Mouse (Mus musculus): ENCODE data around the gene Kif19a.

Gene Kif19a

GRCm38 (mm10) chr11:114764820-114765818 is at the start of gene Kif19a:
TSS of gene Kif19a (plus strand) at chr11:114765388.
- DNase-seq (ENCODE audit: low spot score) = peak; percentile 72

GRCm38 (mm10) chr11:114715531-114715930 is 49.7 kb upstream of the Kif19a start:
- DNase-seq (ENCODE audit: low spot score) = no peak

GRCm38 (mm10) chr11:114720535-114720934 is 44.7 kb upstream of the Kif19a start:
- DNase-seq (ENCODE audit: low spot score) = no peak

- DNase-seq (ENCODE audit: low spot score) = no peak
Measured at GRCm38 (mm10) chr11:114722438-114722837, 42.8 kb upstream of the Kif19a start.

GRCm38 (mm10) chr11:114723030-114723429 is 42.2 kb upstream of the Kif19a start:
- no peak for DNase-seq (ENCODE audit: low spot score)

GRCm38 (mm10) chr11:114724787-114725590 is 40.2 kb upstream of the Kif19a start:
- DNase-seq (ENCODE audit: low spot score) = peak; percentile 62

- peak; percentile 77 for DNase-seq (ENCODE audit: low spot score)
Measured at GRCm38 (mm10) chr11:114726965-114727825, 38.0 kb upstream of the Kif19a start, which contains the start of gene Dnaic2. TSS of gene Dnaic2 (plus strand) at chr11:114727408.

- no peak for DNase-seq (ENCODE audit: low spot score)
Measured at GRCm38 (mm10) chr11:114727826-114728186, 37.4 kb upstream of the Kif19a start.

- DNase-seq (ENCODE audit: low spot score) = no peak
Measured at GRCm38 (mm10) chr11:114728333-114728732, 36.9 kb upstream of the Kif19a start.

- DNase-seq (ENCODE audit: low spot score) = no peak
Measured at GRCm38 (mm10) chr11:114729832-114730363, 35.3 kb upstream of the Kif19a start.

- DNase-seq (ENCODE audit: low spot score) = no peak
Measured at GRCm38 (mm10) chr11:114731711-114732110, 33.5 kb upstream of the Kif19a start.

- no peak for DNase-seq (ENCODE audit: low spot score)
Measured at GRCm38 (mm10) chr11:114732890-114733289, 32.3 kb upstream of the Kif19a start.

GRCm38 (mm10) chr11:114736111-114736510 is 29.1 kb upstream of the Kif19a start:
- DNase-seq (ENCODE audit: low spot score) = no peak

GRCm38 (mm10) chr11:114736913-114737624 is 28.1 kb upstream of the Kif19a start:
- peak; percentile 75 for DNase-seq (ENCODE audit: low spot score)

- no peak for DNase-seq (ENCODE audit: low spot score)
Measured at GRCm38 (mm10) chr11:114740598-114740997, 24.6 kb upstream of the Kif19a start.

- DNase-seq (ENCODE audit: low spot score) = no peak
Measured at GRCm38 (mm10) chr11:114741451-114741850, 23.7 kb upstream of the Kif19a start.

- peak; percentile 98 for DNase-seq (ENCODE audit: low spot score)
Measured at GRCm38 (mm10) chr11:114745134-114745533, 20.1 kb upstream of the Kif19a start.

GRCm38 (mm10) chr11:114747564-114748138 is 17.5 kb upstream of the Kif19a start:
- no peak for DNase-seq (ENCODE audit: low spot score)

GRCm38 (mm10) chr11:114769911-114770310 is 4.7 kb downstream of the Kif19a start:
- no peak for DNase-seq (ENCODE audit: low spot score)

GRCm38 (mm10) chr11:114771896-114772295 is 6.7 kb downstream of the Kif19a start:
- DNase-seq (ENCODE audit: low spot score) = no peak
